Mouse (Mus musculus) myocyte (in vitro differentiated cells): ENCODE results near the gene Ccl3.

Experiments
- CEBPB ChIP-seq: IDR thresholded peaks from 2 replicates; pipeline ENCODE4 v1.6.1; 2011; ENCODE audit warnings: mild to moderate bottlenecking, moderate library complexity; ENCODE audit not compliant: poor library complexity, insufficient read depth, severe bottlenecking
- E2F4 ChIP-seq: IDR thresholded peaks from one replicate; pipeline ENCODE4 v1.6.1; 2011; ENCODE audit warnings: mild to moderate bottlenecking, control low read depth, moderate library complexity; ENCODE audit not compliant: insufficient read depth
- MAX ChIP-seq: IDR thresholded peaks from one replicate; pipeline ENCODE4 v1.6.1; 2011; ENCODE audit warnings: low read depth, mild to moderate bottlenecking, control low read depth
- MYOD1 ChIP-seq, 3 experiments: IDR thresholded peaks; one replicate each; pipeline ENCODE4 v1.6.1; 2011; ENCODE audit warnings: control low read depth in 2 of 3, low read depth in 2 of 3, mild to moderate bottlenecking in 2 of 3, moderate library complexity in 1 of 3; ENCODE audit not compliant: insufficient read length in 2 of 3, control insufficient read depth in 1 of 3
- MYOG ChIP-seq, 3 experiments: IDR thresholded peaks; one replicate each; pipeline ENCODE4 v1.6.1; 2011; ENCODE audit warnings: control low read depth in 2 of 3, low read depth in 2 of 3, mild to moderate bottlenecking in 2 of 3; ENCODE audit not compliant: insufficient read length in 2 of 3, control insufficient read depth in 1 of 3, insufficient read depth in 1 of 3
- POLR2A ChIP-seq: IDR thresholded peaks from one replicate; pipeline ENCODE4 v1.6.1; 2011; ENCODE audit warnings: low read depth, mild to moderate bottlenecking, control low read depth, moderate library complexity; ENCODE audit not compliant: insufficient read length
- POLR2AphosphoS2 ChIP-seq: IDR thresholded peaks from one replicate; pipeline ENCODE4 v1.6.1; 2011; ENCODE audit warnings: low read depth, control low read depth; ENCODE audit not compliant: insufficient read length
- REST ChIP-seq: IDR thresholded peaks from one replicate; pipeline ENCODE4 v1.6.1; 2011; ENCODE audit warnings: mild to moderate bottlenecking, control low read depth, moderate library complexity; ENCODE audit not compliant: insufficient read depth, insufficient read length
- SRF ChIP-seq: IDR thresholded peaks from one replicate; pipeline ENCODE4 v1.6.1; 2011; ENCODE audit warnings: low read depth; ENCODE audit not compliant: control insufficient read depth, insufficient read length
- TCF12 ChIP-seq: IDR thresholded peaks from one replicate; pipeline ENCODE4 v1.6.1; 2011; ENCODE audit warnings: mild to moderate bottlenecking, control low read depth; ENCODE audit not compliant: poor library complexity, insufficient read depth, severe bottlenecking
- TCF3 ChIP-seq: IDR thresholded peaks from one replicate; pipeline ENCODE4 v1.6.1; 2011; ENCODE audit warnings: low read depth, control low read depth; ENCODE audit not compliant: insufficient read length
- USF1 ChIP-seq: IDR thresholded peaks from one replicate; pipeline ENCODE4 v1.6.1; 2011; ENCODE audit warnings: low read depth, mild to moderate bottlenecking, control low read depth, moderate library complexity

- TF ChIP-seq USF1 (no peak), E2F4 (no peak), TCF12 (no peak), MYOG (IDR thresholded peaks at IDR 0.05; ENCODE audit: control insufficient read depth in 1 of 3, insufficient read depth in 1 of 3, insufficient read length in 2 of 3, low read depth in 2 of 3) (no peak), TCF3 (no peak), POLR2A (no peak), MYOD1 (IDR thresholded peaks at IDR 0.05; ENCODE audit: control insufficient read depth in 1 of 3, insufficient read length in 2 of 3, low read depth in 2 of 3) (no peak), CEBPB (no peak), MAX (no peak), POLR2AphosphoS2 (no peak), SRF (no peak), REST (no peak)
Measured at GRCm38 (mm10) chr11:83658797-83659196, 9.6 kb upstream of the Ccl3 start.
